Mouse (Mus musculus) subcutaneous adipose tissue, adult 2 months (tissue): ENCODE measurements around the gene Inhbb. TPM values are rescaled to one million over a fixed set of nuclear protein-coding genes. Genes with fewer than 3 reads are reported as not detected.

Experiments
- polyA plus RNA-seq: library from polyadenylated mRNA; depleted of rRNA; stranded (reverse); fragments of >200 nt; gene quantifications from 2 replicates; pipeline ENCODE4 v1.2.3, GENCODE M21; 2012; ENCODE audit warnings: low replicate concordance; rRNA removed

Inhbb gene
- 33.9 and 39.0 TPM in 2 replicates for polyA plus RNA-seq

GRCm38 (mm10) chr1:119421576-119422421 is at the start of gene Inhbb:
Inhbb (minus strand) TSS chr1:119422248.

Other genes starting within 250 kb of the Inhbb start
- gene Ralb, start 82.5 kb upstream of the Inhbb start, polyA plus RNA-seq, result 54.0 and 57.9 TPM in 2 replicates
- 19.4 and 27.2 TPM in 2 replicates for gene Tmem185b, start 103.9 kb upstream of the Inhbb start, polyA plus RNA-seq
- gene Epb41l5, start 226.8 kb upstream of the Inhbb start, polyA plus RNA-seq, result 3.5 and 10.9 TPM in 2 replicates